In genomic region chr13:95596689-95597088, GRCm38 (mm10) we compare ENCODE assay signal across 19 mouse cellular contexts.
"Had no signal": no experiment of that assay in that cellular context is flagged by ENCODE, and none has a peak within 500 bp of the region (broad histone marks: within the 10 kb centered on the region; RNA-seq: fewer than 3 reads in every experiment).

No protein-coding gene starts in this region.

- H3K4me2 ChIP-seq: lung, embryonic 15.5 days; midbrain, embryonic 11.5 days; midbrain, embryonic 13.5 days; midbrain, embryonic 15.5 days; neural tube, embryonic 12.5 days had no signal

- H3K27ac ChIP-seq: lung, embryonic 15.5 days; macrophage; midbrain, embryonic 13.5 days; midbrain, embryonic 15.5 days; neural tube, embryonic 12.5 days had no signal

- ATAC-seq: lung, postnatal 0 days; midbrain, embryonic 13.5 days; midbrain, embryonic 15.5 days had no signal

- H3K36me3 ChIP-seq: midbrain, embryonic 15.5 days had no signal

- H3K27me3 ChIP-seq: lung, embryonic 15.5 days; midbrain, embryonic 13.5 days; midbrain, embryonic 15.5 days; neural tube, embryonic 12.5 days had no signal

- H3K4me3 ChIP-seq: lung, embryonic 15.5 days; megakaryocyte, embryonic 14.5 days; midbrain, embryonic 13.5 days; midbrain, embryonic 15.5 days; neural tube, embryonic 12.5 days had no signal

- H3K4me1 ChIP-seq: midbrain, embryonic 13.5 days; midbrain, embryonic 15.5 days; neural tube, embryonic 12.5 days had no signal

- H3K9me3 ChIP-seq: lung, embryonic 15.5 days; megakaryocyte, embryonic 14.5 days; midbrain, embryonic 13.5 days; midbrain, embryonic 15.5 days; neural tube, embryonic 12.5 days had no signal

- DNase-seq: lung, adult 2 months; lung, postnatal 14 days; lung, postnatal 36 days; retina, postnatal 1 day; right cerebral cortex, adult 18-20 months; right cerebral cortex, postnatal 25 days; right cerebral cortex, postnatal 4 days; spleen, adult 18-20 months; thymus, adult 18-20 months; thymus, postnatal 14 days; thymus, postnatal 36 days had no signal

- H3K9ac ChIP-seq: lung, embryonic 15.5 days; midbrain, embryonic 13.5 days; midbrain, embryonic 15.5 days; neural tube, embryonic 12.5 days had no signal
